Mouse (Mus musculus) adrenal gland, postnatal 14 days (tissue): Measurements from ENCODE around the gene Jund. TPM values are rescaled to one million over a fixed set of nuclear protein-coding genes. Genes with fewer than 3 reads are reported as not detected.
A peak's percentile ranks its signal among the peaks of the same experiment; 100 is the strongest.

ENCODE experiments used
- DNase-seq: peaks from one replicate; pipeline ENCODE4 v3.0.0; 2021; ENCODE audit warnings: mixed read lengths
- total RNA-seq: library from RNA; stranded (reverse); gene quantifications from 2 replicates; pipeline ENCODE4 v1.2.3, GENCODE M21; 2021

The Jund gene
- total RNA-seq, 1 experiment from 2014 or later: 174 TPM

- peak; percentile 73 for DNase-seq
Observed at GRCm38 (mm10) chr8:70699116-70699833, 526 bp downstream of the Jund start.

GRCm38 (mm10) chr8:70699834-70700554 is 1.2 kb downstream of the Jund start:
- DNase-seq: peak; percentile 90

DNA sequence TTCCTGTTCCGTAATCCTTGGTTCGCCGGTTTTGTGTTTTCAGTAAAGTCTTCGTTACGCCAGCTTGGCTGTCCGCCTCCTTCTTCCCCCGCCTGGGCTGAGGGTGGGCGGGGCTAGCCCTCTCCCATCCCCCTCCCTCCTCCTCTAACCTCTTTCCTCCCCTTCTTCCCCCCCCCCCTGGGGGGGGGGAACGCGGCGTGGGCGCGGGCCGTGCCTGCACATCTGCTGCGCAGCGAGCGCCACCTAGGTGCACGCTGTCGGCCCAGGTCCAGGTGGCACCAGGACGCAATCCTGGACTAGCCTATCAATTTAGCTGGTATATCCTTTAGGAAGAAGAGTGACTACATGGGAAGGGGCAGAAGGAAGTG is 1.8 kb downstream of the Jund start:
- DNase-seq: peak; percentile 95

DNA sequence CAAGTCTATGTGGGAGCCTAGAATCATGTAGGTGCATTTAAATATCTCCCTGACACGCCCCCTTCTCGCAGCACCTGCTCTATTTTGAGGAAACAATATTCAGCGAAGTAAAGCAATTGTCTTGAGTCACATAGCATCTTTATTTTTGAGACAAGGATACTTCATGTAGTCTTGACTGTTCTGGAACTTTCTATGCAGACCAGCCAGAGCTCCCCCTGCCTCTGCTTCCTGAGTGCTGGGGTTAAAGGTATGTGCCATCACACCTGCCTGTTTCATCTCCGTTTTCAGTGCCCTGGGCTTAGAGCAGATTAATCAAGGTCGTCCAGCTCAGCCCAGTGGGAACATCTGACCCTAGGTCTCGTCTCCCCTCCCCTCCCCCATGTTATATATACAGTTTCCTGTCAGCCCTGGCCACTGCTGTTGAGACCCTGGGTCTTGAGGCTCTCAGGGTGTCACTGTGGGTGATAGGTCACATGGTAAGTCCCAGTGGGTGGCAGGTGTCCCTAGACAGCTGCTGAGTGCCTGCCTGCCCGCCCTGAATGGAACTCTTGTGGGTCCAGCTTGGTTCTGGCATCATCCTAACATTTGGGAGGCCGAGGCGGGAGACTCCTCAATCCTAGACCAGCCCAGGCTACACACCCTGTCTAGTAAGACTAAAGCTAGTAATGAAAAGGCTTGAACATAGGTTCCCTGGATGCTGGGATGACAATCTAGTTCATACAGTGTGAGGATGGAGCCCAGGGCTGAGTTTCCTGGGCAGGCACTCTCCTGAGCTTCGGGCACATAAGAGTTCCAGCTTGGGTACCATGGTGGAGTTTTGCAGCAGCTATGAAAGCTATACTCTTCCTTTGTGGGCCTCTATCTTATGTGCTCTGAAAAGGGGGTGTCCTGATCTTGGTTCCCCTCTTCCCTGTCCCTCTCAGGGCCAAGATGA is 2.6 kb downstream of the Jund start:
- DNase-seq: no peak

DNA sequence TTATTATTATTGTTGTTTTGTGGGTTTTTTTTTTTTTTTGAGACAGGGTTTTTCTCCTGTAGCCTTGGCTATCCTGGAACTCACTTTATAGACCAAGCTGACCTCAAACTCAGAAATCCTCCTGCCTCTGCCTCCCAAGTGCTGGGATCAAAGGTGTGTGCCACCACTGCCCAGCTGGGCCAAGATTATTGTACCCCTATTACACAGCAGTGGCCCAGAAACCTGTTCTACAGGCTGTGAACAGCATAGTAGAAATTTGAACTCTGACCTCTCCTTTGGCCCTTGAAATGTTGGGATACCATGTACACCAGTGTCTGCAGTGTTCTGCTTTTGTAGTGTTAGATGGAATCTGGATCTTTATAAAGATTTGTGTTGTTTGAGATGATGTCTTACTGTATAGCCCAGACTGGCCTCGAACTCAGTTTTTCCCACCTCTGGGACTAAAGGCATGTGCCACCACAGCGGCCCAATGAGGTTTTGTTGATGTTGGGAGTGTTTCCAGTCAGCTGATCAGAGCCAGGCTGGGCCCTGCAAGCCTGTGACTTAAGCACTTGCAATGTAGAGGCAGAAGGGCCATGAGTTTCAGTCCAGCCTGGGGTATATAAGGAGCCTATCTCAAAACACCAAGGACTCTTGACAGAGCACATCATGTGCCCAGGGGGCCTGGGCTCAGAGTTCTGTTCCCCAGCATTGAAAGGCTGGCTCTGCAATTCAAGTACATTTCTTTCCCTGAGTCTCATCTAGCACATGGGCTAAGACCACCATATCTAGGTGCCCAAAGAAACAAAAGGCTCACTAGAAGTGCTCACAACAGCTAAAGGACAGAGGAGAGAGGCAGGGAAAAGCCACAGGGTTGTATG is 3.5 kb downstream of the Jund start:
- no peak for DNase-seq

- DNase-seq: peak; percentile 83
Observed at GRCm38 (mm10) chr8:70702842-70703182, 4.1 kb downstream of the Jund start.

DNA sequence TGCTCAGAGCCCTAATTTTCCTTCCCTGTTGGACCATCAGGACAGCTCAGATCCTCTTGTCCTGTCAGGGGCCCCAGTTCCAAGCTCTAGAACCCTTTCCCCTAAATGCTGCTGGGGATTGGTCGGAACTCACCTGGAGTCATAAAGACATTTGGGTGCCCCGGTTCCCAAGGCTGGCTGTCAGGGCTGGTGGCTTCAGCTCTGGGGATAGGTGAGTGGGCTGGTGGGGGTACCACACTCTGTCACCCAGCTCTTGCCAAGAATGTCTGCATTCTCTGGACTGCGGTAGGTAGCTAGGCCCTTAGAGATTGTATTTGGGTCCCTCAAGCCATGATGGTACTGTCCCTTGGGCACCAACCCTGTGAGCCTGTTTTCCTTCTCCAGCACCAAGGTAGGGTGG is 4.5 kb downstream of the Jund start, which contains the start of gene Iqcn:
Gene Iqcn (plus strand): TSS at position 171 of the 400 bp plus-strand sequence.
- no peak for DNase-seq

DNA sequence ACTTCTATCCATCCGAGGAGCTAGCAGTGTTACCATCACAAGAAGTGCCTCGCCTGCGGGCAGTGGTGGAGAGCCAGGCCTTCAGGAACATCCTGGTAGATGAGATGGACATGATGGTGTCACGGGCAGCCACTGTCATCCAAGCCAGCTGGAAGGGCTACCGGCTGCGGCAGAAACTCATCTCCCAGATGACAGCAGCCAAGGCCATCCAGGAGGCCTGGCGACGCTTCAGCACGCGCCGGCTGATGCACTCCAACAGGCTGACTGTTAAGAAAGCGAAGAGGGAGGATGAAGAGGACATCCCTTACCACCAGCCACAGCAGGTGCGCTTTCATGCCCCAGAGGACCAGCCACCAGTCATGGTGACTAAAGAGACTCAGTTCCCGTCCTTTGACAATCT is 9.5 kb downstream of the Jund start:
- DNase-seq: peak; percentile 70

GRCm38 (mm10) chr8:70709794-70710193 is 11.0 kb downstream of the Jund start:
- no peak for DNase-seq

- peak; percentile 52 for DNase-seq
Observed at GRCm38 (mm10) chr8:70710296-70710695, 11.5 kb downstream of the Jund start.

DNA sequence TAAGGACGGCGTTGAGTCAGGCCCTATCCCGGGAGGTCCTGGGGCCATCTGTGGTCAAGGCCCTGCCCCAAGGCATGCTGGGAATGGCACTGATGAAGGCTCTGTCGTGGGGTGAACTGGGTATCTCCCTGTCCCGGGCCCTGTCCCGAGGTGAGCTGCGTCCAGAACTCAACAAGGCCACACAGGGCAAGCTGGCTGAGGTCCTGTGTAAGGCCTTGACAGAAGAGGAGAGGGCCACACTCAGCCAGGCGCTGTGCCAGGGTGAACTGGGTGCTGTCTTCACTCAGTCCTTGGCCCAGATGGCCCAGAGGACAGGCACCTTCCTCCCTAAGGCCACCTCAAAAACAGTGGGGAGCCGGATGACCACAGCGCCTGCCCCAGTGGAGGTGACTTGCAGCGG is 12.3 kb downstream of the Jund start:
- peak; percentile 83 for DNase-seq

DNA sequence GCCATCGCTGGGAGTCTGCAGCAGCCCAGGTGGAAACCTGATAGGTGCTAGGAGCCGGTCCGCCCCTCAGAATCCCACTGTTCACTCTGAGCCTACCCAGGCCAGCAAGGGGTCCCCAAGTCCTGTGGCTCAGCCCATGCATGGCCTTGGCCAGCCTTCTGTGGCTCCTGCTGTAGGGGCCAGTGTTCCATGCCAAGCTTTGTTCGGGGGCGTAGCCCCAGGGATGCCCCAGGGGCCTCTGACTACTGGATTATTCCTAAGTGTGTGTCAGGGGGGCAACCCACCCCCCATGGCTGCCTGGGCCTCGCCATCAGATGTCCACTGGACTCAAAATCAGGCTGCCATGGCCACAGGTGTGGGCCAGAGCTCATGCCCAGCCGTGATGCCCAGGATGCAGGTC is 15.2 kb downstream of the Jund start:
- DNase-seq: no peak

GRCm38 (mm10) chr8:70715086-70715485 is 16.3 kb downstream of the Jund start:
- DNase-seq: no peak

DNA sequence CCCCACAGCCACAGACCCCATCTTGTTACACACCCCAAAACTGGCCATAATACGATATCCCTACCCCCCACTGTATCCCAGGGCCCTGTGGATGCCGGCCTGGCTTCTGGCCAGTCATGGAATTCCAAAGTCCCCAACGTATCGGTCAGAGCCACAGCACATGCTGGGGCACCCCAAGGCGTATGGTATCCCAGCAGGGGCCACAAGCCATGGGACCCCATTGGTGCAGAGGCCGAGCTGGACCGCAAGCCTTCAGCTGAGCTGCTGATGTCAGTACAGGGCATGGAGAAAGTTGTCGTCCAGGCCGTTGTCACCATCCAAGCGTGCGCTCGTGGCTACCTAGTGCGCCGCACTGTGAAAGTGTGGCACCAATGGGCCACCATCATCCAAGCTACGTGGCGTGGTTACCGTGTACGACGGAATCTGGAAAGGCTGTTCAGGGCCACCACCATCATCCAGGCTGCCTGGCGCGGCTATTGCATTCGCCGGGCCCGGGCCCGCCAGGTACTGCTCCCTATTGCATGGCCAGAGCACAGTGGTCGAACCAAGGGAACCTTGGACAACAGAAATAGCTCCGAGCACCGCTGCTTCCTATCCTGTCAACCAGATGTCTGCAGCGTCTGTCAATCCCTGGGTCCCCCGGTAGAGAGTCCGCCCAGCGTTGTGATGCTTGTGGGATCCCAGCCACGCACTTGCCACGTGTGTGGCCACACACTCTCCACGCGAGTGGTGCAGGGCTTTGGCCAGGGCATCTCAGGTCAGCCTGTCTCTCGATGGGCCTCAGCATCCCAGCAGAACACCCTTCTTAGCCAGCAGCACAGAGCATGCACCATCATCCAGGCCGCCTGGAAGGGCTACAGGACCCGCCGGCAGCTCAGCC is 18.0 kb downstream of the Jund start:
- DNase-seq: peak; percentile 2

DNA sequence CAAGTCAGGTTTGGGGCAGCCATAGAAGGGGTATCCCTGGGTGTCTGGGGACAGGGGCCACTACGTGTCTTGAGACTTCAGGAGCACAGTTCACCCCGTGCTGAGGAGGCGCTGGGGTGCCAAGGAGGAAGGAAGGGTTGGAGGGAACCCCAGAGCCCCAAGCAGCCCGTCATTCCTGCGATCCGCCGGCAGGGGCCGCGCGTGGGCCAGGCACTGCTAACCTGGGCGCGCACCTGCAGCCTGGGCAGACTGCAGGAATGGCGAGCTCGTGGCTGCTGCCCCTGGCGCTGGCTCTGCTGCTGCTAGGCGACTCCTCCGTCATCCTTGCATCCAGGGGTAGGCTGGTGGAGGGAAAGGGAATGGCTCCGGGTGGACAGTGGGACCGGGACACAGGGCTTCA is 19.5 kb downstream of the Jund start, which contains the start of gene Gm3336:
Gene Gm3336 (plus strand): TSS at position 247 of the 400 bp plus-strand sequence.
- peak; percentile 77 for DNase-seq

DNA sequence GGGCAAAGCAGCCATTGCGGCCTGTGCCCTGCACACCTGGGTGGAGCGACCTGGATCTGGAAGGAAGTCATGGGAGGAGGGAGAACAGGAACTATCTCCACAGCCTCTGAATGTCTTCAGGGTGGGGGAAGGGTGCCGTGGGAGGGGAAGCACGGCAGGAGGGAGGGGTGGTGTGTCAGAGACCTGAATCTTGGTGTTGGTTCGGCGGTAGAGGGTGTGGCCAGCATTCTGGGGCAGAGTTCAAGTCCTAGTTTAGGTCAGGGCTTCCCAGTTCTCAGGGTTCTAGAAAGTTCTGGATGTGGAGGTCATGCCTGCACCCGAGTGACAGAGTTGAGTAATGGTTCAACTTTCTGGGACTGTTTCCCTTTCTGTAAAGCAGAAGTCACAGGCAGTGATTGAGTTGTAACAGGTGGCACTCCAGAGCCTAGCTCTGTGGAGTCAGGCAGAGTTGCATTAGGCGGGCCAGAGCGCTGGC is 21.1 kb downstream of the Jund start:
- no peak for DNase-seq

GRCm38 (mm10) chr8:70720739-70721138 is 22.0 kb downstream of the Jund start:
- DNase-seq: peak; percentile 85

GRCm38 (mm10) chr8:70721601-70722000 is 22.9 kb downstream of the Jund start:
- DNase-seq: no peak

DNA sequence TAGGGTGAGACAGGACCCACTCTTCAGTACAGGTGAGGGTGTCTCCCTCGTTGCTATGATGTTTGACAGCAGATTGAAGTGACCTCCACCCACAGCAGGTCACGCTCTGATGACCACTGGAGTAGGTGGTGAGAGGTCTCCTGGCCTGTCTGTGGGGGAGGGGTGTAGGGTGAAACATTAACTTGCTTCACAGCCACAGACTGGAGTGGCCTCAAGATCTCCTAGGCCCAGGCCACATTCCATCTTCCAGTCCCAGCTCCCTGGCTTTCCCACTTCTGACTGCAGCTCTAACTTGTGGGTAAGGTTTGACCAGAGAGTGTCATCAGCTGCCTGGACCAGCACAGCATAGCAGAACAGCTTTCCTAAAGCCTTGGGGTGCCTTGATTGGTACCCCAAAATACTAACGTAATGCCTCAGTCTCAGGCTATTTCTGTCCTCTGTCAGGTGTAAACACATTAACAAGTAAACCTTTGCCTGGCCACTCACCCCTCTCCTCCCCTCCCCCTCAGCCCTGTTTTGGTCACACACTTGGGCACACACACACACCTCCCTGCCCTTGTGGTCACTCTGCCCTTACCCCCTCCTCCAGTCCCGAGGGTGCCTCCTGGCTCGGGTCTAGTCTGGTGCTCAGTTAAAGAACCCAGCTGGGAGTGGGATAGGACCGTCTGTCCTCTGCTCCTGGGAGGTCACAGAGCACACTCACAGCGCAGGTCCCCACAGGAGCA is 24.9 kb downstream of the Jund start, which contains the start of gene Pde4c:
Gene Pde4c (plus strand): TSS at position 235 of the 725 bp plus-strand sequence.
- DNase-seq: no peak

GRCm38 (mm10) chr8:70724216-70724615 is 25.5 kb downstream of the Jund start:
- no peak for DNase-seq
